Mouse (Mus musculus) heart, postnatal 0 days (tissue): ENCODE data around the gene Adi1.

Experiments
- CTCF ChIP-seq: IDR thresholded peaks from 2 replicates; pipeline ENCODE4 v1.5.1; 2016; ENCODE audit warnings: antibody characterized with exemption, control low read depth, low read depth
- EP300 ChIP-seq: IDR thresholded peaks from 2 replicates; pipeline ENCODE4 v1.6.1; 2016; ENCODE audit warnings: antibody characterized with exemption, low read depth

- TF ChIP-seq EP300 (no peak), CTCF (no peak)
Observed at GRCm38 (mm10) chr12:28727061-28727460, 52.0 kb downstream of the Adi1 start.
